Mouse (Mus musculus) lung, adult 2 months (tissue): ENCODE measurements around the gene Rhobtb3.

Source experiments
- CTCF ChIP-seq: fragments of 200-500 bp; IDR thresholded peaks from 2 replicates; pipeline ENCODE4 v1.5.1; 2011; ENCODE audit warnings: mild to moderate bottlenecking, low read length, control low read depth; ENCODE audit not compliant: insufficient read depth
- POLR2A ChIP-seq: fragments of 200-500 bp; IDR thresholded peaks from 2 replicates; pipeline ENCODE4 v1.6.1; 2011; ENCODE audit warnings: low read depth, mild to moderate bottlenecking, control low read depth, low read length, borderline replicate concordance; ENCODE audit errors: extremely low read depth

DNA sequence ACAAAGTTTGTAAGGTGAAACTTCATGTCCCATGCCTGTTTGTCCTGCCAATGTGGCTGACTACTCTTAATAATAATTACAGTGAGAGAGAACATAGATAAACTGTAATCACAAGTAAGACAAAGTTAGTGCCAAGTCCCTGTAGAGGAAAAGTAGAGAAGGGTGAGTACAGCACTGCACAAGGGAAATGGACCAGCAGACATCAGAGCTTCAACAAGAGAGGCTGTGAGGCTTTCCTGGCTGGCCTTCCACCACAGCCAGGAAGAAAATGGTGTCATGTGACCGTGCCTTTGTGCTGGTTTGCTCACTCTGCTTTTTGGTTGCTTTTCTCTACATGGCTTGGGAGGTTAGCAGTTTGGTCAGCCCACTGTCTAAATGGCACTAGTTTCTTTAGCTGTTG, 31.9 kb upstream of the Rhobtb3 start:
- TF ChIP-seq CTCF (no peak), POLR2A (no peak)
